ENCODE assay signal across 8 mouse cellular contexts in the genomic region with DNA sequence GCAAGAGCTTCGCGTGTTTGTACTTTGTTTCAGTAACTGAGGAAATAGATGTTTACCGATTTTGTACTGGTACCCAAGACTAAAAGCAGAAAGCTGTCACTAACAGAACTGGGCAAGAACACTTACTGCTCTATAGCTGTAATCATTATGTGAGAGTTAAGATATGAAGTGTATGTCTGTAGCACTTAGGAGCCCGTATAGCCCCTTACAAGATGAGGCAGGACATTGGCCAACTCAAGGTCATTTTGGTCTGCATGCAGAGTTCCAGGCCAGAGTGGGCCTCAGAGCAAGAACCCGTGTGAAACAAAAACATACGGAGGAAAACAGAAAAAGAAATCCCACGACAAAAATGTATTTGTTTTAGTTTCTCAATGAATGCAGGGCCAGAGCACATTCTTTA. TPM values are rescaled to one million over a fixed set of nuclear protein-coding genes. Genes with fewer than 3 reads are reported as not detected.
A peak's percentile ranks its signal among the peaks of the same experiment; 100 is the strongest.
DNase-seq lines count a peak whose midpoint lies in the region; ATAC-seq lines count a peak whose summit lies in the region.

No protein-coding gene starts in this region.

- DNase-seq in cerebellum, adult 8-10 months = peak; percentile 18
- no peak for DNase-seq in cerebellum, adult 11 months
- DNase-seq in neural tube, embryonic 11.5 days (ENCODE audit: low spot score) = no peak
- no peak for DNase-seq in neural tube, embryonic 10.5 days (ENCODE audit: extremely low spot score, low spot score)
- no peak for DNase-seq in right cerebral cortex, postnatal 14 days
- DNase-seq in embryo, embryonic 9.5 days (ENCODE audit: extremely low spot score) = no peak

- 48% methylated on average over 7 of the region's 7 CpGs for WGBS in neural tube, embryonic 11.5 days
- 38% methylated on average over 7 of the region's 7 CpGs for WGBS in limb, embryonic 15.5 days

- H3K9me3 ChIP-seq in neural tube, embryonic 11.5 days (ENCODE audit: control insufficient read depth, low read length) = no peaks in the 10 kb centered on the region
- H3K9me3 ChIP-seq in limb, embryonic 15.5 days = no peaks in the 10 kb centered on the region

- H3K27ac ChIP-seq in neural tube, embryonic 11.5 days (ENCODE audit: low read depth, low read length) = no peak overlapping the region
- H3K27ac ChIP-seq in limb, embryonic 15.5 days = peak overlapping the region; percentile 98; the same call in 1 of the 2 replicates

- peaks cover 6% of the 10 kb centered on the region for H3K4me1 ChIP-seq in neural tube, embryonic 11.5 days (ENCODE audit: control insufficient read depth, insufficient read depth, low read length)
- peaks cover 19% of the 10 kb centered on the region for H3K4me1 ChIP-seq in limb, embryonic 15.5 days

- peak overlapping the region; percentile 37; the same call in 1 of the 2 replicates for H3K9ac ChIP-seq in neural tube, embryonic 11.5 days (ENCODE audit: low read length)
- no peak overlapping the region for H3K9ac ChIP-seq in limb, embryonic 15.5 days

- no peaks in the 10 kb centered on the region for H3K27me3 ChIP-seq in neural tube, embryonic 11.5 days (ENCODE audit: control insufficient read depth, insufficient read depth, low read length)
- no peaks in the 10 kb centered on the region for H3K27me3 ChIP-seq in limb, embryonic 15.5 days

- no peaks in the 10 kb centered on the region for H3K36me3 ChIP-seq in neural tube, embryonic 11.5 days (ENCODE audit: control insufficient read depth, insufficient read depth, low read length)
- H3K36me3 ChIP-seq in limb, embryonic 15.5 days = no peaks in the 10 kb centered on the region

- ATAC-seq in neural tube, embryonic 11.5 days (ENCODE audit: insufficient read depth, low FRiP score, low TSS enrichment) = no peak
- ATAC-seq in limb, embryonic 15.5 days (ENCODE audit: insufficient number of reproducible peaks, low FRiP score, low TSS enrichment, low read depth) = no peak
- ATAC-seq in megakaryocyte progenitor cell, adult 5-6 weeks (replicated peaks; ENCODE audit: poor library complexity) = no peak

- peak overlapping the region; percentile 86 for H3K4me3 ChIP-seq in neural tube, embryonic 11.5 days (ENCODE audit: low read depth, low read length)
- H3K4me3 ChIP-seq in limb, embryonic 15.5 days = peak overlapping the region; percentile 83

- H3K4me2 ChIP-seq in neural tube, embryonic 11.5 days (ENCODE audit: low read depth) = peak overlapping the region; percentile 79
- H3K4me2 ChIP-seq in limb, embryonic 15.5 days = peak overlapping the region; percentile 74

RNA-seq across cellular contexts. Expression of a gene that starts 0.8 kb away (rescaled TPM):
- polyA plus RNA-seq in neural tube, embryonic 11.5 days (2014; fragmentation: Nextera tagmentation; extraction: Ambion mirVana) = 11.9 and 15.0 TPM in 2 replicates
- 6.3 and 9.0 TPM in 2 replicates for polyA plus RNA-seq in limb, embryonic 15.5 days (2015; fragmentation: Nextera tagmentation; extraction: Ambion mirVana)
- total RNA-seq in megakaryocyte progenitor cell, adult 5-6 weeks (2015) = 19.7 and 21.3 TPM in 2 replicates
- 17.4 and 18.4 TPM in 2 replicates for total RNA-seq in megakaryocyte progenitor cell, adult 5-6 weeks (2017)

RNA-seq across cellular contexts. Expression of a gene that starts 0.8 kb away (rescaled TPM):
- polyA plus RNA-seq in neural tube, embryonic 11.5 days (2014; fragmentation: Nextera tagmentation; extraction: Ambion mirVana) = 625 and 636 TPM in 2 replicates
- polyA plus RNA-seq in limb, embryonic 15.5 days (2015; fragmentation: Nextera tagmentation; extraction: Ambion mirVana) = 342 and 385 TPM in 2 replicates
- 260 and 261 TPM in 2 replicates for total RNA-seq in megakaryocyte progenitor cell, adult 5-6 weeks (2015)
- 259 and 284 TPM in 2 replicates for total RNA-seq in megakaryocyte progenitor cell, adult 5-6 weeks (2017)

RNA-seq across cellular contexts. Expression of a gene that starts 38.5 kb away (rescaled TPM):
- polyA plus RNA-seq in neural tube, embryonic 11.5 days (2014; fragmentation: Nextera tagmentation; extraction: Ambion mirVana) = 57.3 and 57.9 TPM in 2 replicates
- 57.6 and 61.9 TPM in 2 replicates for polyA plus RNA-seq in limb, embryonic 15.5 days (2015; fragmentation: Nextera tagmentation; extraction: Ambion mirVana)
- total RNA-seq in megakaryocyte progenitor cell, adult 5-6 weeks (2015) = 53.4 and 70.1 TPM in 2 replicates
- total RNA-seq in megakaryocyte progenitor cell, adult 5-6 weeks (2017) = 55.6 and 102 TPM in 2 replicates
